Mouse (Mus musculus) cerebellum, adult 18-20 months (tissue): ENCODE measurements at regions not wholly inside any gene's neighbourhood (a gene's known extent, or its start where the extent isn't known, plus 50 kb on each side); places are given as distances from the start of the nearest gene placed in this dataset.

Source experiments
- DNase-seq, 2 experiments: peaks; one replicate each; pipeline ENCODE4 v3.0.0; 2021

DNA sequence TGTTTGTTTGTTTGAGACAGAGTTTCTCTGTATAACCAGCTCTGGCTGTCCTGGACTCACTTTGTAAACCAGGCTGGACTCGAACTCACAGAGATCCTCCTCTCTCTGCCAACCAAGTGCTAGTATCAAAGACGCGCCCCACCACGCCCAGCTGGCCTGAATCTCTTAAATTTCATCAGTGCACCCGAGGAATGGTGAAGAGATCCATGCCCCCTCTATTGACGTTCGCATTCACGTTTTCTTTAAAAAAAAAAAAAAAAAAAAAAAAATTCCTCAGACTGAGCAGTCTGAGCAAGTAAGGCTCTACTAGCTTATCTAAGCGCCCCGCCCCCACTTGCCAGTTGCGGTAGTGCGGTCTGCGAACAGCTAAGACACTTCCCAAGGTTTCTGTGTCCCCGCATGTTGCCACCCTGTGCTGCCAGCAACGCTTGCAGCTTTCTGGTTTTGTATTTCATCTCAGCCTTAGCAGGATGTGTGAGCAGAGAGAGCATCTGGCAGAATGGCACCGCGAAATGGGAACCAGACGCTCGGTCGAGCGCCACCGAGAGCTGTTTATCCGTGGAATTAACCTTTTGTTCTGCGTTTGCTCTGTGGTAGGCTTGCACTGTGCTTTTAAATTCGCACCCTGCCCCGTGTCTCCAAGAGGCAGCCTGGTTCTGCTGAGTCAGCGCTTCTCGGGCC, 225.1 kb upstream of the Hes1 start:
- peak; percentile 21 to 41 for DNase-seq

DNA sequence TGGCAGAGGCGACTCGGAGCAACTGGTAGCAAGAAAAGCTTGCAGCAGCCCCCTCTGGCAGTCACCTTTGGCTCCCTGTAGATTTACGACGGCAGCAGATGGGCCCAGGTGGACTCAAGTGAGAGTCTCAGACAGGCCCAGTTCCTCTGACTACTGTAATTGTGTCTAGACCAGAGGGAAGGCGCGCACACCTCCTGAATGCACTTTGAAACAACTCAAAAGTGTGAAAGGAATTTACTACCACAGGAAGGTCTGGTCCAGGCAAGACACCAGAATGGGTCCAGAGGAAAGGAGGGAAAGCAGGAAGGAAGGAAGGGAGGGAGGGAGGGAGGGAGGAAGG, 224.6 kb upstream of the Hes1 start:
- DNase-seq: peak in 1 of 2 experiments; percentile 23

DNA sequence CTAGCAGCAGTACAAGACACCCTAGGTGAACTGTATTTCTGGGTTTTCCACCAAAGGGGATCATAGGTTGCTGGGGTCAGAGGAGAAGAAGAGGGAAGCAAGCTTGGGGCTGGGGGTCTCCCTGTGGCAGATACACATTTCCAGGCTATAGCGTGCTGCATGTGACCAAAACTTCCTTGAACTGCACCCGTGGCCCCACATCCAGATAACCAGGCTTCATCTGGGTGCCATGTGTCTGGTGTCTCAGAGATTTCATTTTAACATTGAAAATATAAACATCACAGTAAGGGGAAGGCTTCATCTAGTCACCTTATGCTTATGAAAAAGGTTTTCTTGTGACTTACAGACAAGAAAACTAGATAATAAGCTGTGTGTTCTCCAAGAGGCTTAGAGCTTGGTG, 223.8 kb upstream of the Hes1 start:
- DNase-seq: no peak

GRCm38 (mm10) chr16:29841132-29841531, 223.1 kb upstream of the Hes1 start:
- no peak for DNase-seq

GRCm38 (mm10) chr16:29842071-29842470, 222.1 kb upstream of the Hes1 start:
- no peak for DNase-seq

DNA sequence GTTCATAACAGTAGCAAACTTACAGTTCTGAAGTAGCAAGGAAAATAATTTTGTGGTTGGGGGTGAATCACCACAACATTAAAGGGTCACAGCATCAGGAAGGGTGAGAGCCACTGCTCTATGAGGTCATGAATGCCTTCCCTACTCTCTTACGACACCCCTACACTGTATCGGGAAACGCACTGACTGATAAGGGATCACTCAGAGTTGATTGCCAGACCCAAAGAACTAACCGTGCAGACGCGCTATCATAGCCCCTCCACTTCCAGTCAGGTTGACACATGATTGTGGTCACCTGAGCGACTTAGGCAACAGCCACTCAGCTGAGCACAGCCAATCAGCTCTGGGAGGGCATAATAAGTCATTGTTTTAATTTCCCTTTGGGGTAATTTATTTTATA, 220.7 kb upstream of the Hes1 start:
- no peak for DNase-seq

DNA sequence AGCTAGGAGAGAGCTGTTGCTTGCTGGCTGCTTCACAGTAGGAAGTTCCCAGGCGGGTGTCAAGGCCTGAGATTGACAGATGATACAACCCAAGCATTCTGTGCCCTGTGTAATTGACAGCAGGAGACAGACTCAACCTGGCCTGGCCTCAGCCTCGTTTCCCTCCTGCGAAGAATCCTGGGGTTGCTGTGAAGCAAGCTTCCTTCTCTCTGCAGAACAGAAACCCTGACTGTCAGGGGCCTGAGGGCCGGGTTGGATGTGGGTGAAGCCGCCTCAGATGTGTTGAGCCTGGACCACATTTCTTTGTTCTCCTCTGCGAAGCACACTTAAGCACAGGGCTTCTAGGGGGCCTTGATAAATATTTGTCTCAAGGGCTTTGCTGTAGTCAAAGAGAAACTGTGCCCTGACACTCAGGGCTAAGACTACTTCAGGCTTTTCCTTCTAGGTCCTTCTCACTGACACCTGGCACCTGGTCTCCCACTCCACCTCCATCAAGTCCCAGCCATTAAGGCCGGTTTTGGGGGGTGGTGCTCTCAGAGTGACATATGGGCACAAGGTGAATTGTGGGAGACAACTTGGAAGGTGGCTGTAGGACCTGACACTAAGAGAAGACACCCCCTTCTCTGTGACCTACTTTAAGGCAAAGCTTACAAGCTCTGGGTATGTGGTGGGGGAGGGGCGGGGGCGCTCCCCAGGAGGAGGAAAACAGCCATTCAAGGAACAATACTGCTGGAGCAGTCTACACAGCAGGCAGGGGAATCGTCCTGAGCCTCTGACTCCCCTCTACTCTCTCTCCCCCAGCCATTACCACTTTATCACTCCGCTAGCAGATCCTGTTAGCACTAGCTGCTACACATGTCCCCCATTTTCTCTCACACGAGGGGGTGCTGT, 219.2 kb upstream of the Hes1 start:
- DNase-seq: no peak

DNA sequence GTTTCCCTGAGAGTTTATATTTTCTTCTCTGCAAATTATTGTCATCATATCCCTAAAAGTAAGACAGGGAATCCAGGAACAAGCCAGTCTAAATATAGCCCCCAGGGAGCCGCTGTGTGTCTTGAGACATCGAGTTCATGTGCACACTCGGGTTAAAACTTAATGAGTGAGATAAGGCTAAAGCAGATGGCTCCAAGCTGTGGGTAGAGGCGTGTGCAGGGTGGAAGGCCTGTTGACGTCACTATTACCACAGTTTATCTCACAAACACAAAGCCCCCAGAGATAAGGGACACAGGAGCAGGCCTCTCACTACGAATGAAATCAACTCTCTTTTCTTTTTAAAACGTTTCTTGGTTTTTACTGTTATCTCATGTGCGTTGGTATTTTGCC, 218.6 kb upstream of the Hes1 start:
- no peak for DNase-seq

DNA sequence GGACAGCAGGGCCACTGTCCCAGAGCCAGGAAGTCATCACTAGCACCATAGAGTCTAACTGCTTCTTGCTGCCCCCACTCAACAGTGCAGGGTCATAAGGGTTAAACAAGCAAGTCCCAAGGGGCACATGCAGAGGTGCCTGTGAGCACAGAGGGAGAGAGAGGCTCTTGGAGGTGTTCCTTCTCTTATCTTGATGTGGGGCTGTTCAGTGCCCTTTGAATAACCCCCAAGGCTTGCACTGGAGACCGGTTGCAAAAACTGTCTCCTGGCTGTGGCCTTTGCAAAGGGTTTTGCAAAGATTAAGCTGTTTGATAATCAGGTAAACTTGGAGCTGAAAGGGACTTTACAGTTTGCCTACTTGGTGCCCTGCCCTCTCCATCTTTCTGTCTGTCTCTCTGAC, 217.1 kb upstream of the Hes1 start:
- DNase-seq: no peak

DNA sequence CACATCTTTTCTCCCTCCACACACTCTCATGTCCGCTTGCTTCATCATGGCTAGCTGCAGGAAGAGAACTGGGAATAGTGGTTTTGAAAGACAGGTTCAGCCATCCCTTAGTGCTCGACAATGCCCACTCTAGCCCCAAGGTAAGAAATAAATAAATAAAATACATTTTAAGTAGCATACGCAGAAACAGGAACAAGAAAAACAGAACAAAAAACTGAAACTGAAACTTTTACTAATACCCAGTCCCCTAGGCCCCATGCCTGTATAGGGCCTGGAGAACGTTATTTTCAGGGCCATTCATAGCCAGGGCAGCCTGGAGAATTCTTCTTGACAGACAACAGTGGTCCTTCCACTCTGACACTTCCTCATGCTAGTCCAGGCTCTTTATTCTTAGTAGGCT, 216.4 kb upstream of the Hes1 start:
- no peak for DNase-seq

DNA sequence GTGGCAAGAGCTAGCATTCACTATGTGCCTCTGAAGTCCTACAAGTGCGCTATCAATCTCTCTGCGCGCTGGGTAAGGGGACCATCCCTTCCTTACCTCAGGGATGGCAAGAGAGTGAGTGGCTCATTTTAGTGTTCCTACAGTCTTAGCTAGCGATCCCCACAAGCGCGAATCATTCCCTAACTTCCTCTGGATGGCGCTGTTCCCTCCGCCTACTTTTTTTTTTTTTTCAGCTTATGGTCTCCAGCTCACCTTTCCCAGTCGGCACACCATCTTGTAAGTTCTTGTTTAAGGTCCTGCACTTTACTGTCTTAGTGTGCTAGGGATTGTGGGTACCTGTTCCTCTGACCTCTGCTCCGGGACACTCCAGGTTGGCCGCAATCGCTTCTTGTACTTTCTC, 215.7 kb upstream of the Hes1 start:
- DNase-seq: no peak

DNA sequence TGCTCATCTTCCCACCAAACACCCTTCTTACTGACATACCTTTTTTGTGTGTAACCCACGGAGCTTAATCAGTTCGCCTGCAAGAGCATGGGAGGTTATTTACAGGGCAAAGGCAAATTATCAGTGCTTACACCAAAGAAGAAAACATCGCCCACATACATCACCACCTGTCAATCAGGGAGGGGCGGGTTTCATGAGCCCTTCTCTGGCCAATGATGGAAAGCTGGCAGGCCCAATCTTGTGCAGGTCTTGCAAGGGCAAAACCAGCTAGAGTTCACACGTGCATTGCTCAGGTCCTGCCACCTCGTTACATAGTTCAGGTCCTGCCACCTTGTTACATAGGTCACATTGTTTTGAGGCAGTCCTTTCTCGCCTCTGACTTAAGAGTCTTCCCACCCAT, 214.7 kb upstream of the Hes1 start:
- no peak for DNase-seq

- no peak for DNase-seq
These were observed 213.6 kb upstream of the Hes1 start for GRCm38 (mm10) chr16:29850616-29851015.

DNA sequence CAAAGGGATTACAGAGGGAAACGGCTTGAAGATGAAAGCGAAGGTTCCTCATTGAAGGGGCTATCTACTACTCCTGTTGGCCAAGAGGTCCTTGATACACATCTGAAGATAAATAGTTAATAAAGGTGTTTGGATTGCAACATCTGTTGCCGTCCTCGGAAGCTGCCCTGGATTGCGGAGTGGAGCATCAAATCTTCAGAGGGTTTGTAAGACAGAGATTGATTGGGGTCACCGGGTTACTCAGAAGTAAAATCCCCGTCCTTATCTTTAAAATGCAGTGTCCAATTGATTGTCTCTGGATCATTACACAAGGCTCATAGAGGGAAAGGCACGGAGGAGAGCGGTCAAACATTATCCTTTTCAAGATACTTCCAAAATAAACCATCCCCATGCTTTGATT, 212.4 kb upstream of the Hes1 start:
- DNase-seq: no peak

DNA sequence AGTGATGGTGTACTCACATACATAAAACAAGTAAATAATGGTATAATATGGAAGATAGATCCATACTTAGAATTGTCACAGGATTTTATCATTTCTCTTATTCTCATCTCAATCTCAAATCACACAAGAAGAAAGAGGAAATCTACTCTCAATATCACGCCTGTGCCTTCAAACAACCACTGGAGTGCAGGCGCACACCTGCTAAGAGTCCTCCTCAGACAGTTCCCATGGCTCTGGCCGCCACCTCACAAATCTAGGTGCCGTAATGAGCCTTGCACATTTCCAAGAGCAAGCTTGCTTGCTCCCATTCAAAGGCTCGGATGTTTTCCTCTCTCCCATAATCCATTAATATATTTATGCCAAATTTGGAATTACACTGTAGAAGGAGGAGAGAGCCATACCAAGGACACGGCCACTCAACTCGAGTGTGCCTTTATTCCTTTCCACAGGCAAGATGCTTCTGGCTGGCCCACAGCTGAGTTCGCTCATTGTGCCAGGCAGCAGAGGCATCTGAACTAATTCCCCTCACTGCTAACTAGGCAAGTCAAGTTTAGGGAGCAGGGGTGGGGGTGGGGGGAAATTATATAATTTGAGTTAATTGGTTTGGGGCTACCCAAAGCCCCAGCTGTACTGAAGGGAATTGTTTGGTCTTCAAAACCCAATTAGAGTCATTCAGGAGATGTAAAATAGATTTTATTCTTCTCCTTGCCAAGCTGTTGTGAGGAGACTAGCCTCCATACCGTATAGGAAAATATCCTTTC, 209.2 kb upstream of the Hes1 start:
- no peak for DNase-seq

DNA sequence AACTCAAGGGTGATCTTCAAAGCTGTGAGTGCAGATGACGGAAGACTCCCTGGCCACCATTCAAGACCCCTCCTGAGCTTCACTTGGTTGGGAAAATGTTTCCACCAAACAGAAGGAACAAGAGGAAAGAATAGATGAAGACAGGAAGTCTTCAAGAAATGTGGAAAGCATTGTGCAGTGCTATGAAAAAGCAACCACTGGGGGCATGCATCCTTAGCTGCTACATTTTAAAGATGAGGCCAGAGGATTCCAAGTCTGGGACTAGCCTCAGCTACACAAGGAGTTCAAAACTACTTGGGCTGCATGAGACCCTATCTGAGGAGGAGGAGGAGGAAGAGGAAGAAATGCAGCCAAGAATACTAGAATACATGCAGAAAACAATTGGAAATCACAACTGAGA, 207.6 kb upstream of the Hes1 start:
- no peak for DNase-seq

- no peak for DNase-seq
These were observed 205.5 kb upstream of the Hes1 start for GRCm38 (mm10) chr16:29858645-29859044.

DNA sequence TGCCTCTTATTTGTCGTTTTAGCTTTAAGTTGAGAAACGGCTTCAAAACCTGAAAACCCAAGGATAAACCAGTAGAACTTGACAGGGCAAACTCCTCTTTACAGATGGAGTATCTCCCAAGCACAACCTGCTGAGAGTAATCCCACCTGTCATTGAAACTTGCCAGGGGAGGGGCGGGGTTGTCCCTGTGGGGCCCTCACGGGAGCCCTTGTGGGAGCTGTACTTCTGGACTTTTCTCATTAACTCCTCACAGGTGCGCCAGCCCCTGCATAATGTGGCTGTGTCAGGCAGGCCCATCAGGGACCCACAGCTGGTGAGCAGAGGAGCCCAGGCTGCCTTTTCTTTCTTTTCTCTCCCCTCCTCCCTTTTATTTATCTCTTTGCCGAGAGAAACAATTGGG, 203.9 kb upstream of the Hes1 start:
- no peak for DNase-seq

DNA sequence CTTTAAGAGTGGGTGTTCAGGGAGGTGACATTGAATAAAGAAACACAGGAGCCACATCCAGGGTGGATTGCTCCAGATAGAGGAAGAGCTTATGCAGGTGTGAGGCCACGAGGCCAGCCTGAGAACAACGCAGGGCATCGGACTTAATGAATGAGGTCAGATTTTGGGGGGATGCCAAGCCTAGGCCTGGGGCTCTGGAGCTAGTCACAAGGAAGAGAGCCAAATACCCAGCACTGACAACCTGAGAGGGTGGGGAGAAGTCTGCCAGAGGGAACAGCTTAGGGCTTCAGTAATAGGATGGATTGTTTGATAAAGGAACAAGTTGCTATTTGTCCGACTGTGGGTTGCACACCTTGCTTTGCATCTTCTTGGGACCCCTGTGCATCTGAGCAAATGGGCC, 203.1 kb upstream of the Hes1 start:
- peak; percentile 47 to 60 for DNase-seq

- DNase-seq: no peak
These were observed 199.0 kb upstream of the Hes1 start for GRCm38 (mm10) chr16:29865075-29865740.

GRCm38 (mm10) chr16:29871395-29871794, 192.8 kb upstream of the Hes1 start:
- no peak for DNase-seq

DNA sequence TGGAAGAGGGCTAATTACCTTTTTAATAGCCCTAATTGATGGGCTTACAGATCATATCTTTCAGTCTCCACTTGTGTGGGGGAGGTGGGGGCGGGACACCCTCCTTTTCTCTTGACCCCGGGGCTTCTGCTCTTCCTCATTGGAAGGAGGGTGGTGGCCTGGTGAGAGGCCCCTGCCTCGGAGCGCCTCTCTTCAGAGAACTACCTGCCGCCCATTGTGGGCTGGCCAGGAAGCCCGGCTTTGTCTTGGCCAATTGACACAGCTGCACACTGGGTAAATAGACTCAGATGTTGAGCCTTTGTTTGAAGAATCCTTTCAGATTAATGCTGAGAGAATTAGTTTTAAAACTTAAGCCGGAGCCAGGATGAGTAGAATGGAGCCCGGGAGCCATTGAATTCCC, 188.0 kb upstream of the Hes1 start:
- no peak for DNase-seq

DNA sequence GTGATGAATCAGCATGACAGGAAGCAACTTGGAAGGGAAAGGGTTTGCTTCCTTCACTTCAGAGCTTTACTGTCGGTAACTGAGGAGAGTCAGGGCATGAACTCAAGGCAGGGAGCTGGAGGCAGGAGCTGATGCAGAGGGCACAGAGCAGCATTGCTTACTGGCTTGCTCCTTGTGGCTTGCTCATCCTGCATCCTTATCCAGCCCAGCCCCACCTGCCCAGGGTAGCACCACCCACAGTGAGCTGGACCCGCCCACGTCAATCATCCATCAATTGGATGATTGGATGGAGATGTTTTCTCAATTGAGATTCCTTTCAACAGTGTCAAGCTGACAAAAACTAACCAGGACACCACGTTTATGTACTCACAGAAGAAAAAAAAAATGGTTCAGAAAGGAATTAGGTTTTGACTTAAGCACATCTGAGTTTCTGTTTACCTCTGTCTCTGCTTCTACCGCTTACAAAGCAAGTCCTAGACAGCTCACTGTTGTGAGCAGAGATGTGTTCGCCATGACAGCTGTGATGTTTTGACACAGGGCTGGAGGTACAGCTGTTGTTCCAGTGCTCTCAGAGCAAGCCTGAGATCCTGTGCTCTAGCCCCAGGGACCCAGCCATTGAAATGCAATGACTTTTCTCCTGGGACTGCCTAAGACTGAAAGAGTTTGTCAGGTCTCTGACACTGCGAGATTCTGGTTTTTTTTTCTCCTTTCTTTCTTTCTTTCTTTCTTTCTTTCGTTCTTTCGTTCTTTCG, 186.6 kb upstream of the Hes1 start:
- DNase-seq: no peak
